Mouse (Mus musculus) spleen, adult 2 months (tissue): Measurements from ENCODE around the gene Aqp9.

Experiments
- CTCF ChIP-seq: fragments of 200-500 bp; IDR thresholded peaks from 2 replicates; pipeline ENCODE4 v1.5.1; 2011; ENCODE audit warnings: mild to moderate bottlenecking, inconsistent platforms; ENCODE audit not compliant: insufficient read depth, insufficient read length, insufficient replicate concordance; ENCODE audit errors: extremely low read depth
- POLR2A ChIP-seq: fragments of 200-500 bp; IDR thresholded peaks from 2 replicates; pipeline ENCODE4 v1.6.1; 2011; ENCODE audit warnings: low read depth, low read length, inconsistent platforms

GRCm38 (mm10) chr9:71092038-71092437 lies 76.4 kb downstream of the Aqp9 start:
- TF ChIP-seq CTCF (peak; percentile 23; the same call in 1 of the 2 replicates), POLR2A (no peak)
